Mouse (Mus musculus) C2C12 (cell line): ENCODE data around the gene Etv6.

Source experiments
- CEBPB ChIP-seq: IDR thresholded peaks from one replicate; pipeline ENCODE4 v1.6.1; 2011; ENCODE audit warnings: low read depth, mild to moderate bottlenecking, control low read depth, moderate library complexity
- CTCF ChIP-seq: IDR thresholded peaks from one replicate; pipeline ENCODE4 v1.5.1; 2011; ENCODE audit not compliant: control insufficient read depth, insufficient read depth, insufficient read length
- MAX ChIP-seq: IDR thresholded peaks from one replicate; pipeline ENCODE4 v1.6.1; 2011; ENCODE audit warnings: mild to moderate bottlenecking, control low read depth
- MYOD1 ChIP-seq: IDR thresholded peaks from one replicate; pipeline ENCODE4 v1.6.1; 2011; ENCODE audit warnings: low read depth; ENCODE audit not compliant: control insufficient read depth, insufficient read length
- MYOG ChIP-seq: IDR thresholded peaks from one replicate; pipeline ENCODE4 v1.6.1; 2011; ENCODE audit not compliant: control insufficient read depth, insufficient read length; ENCODE audit errors: extremely low read depth
- USF1 ChIP-seq: IDR thresholded peaks from one replicate; pipeline ENCODE4 v1.6.1; 2011; ENCODE audit warnings: low read depth, mild to moderate bottlenecking, control low read depth, moderate library complexity

- no peak for TF ChIP-seq USF1
- no peak for TF ChIP-seq CTCF
- TF ChIP-seq MYOD1: no peak
- no peak for TF ChIP-seq MAX
- TF ChIP-seq CEBPB: no peak
- TF ChIP-seq MYOG: no peak
These were observed 3.0 kb upstream of the Etv6 start for GRCm38 (mm10) chr6:134032451-134032850.
